Mouse (Mus musculus) neural tube, embryonic 14.5 days (tissue): ENCODE measurements around the gene Cpt1b. TPM values are rescaled to one million over a fixed set of nuclear protein-coding genes. Genes with fewer than 3 reads are reported as not detected.
A peak's percentile ranks its signal among the peaks of the same experiment; 100 is the strongest.

Source experiments
- ATAC-seq: fragments of 200-750 bp; cut with Nextera tagmentation; 2 replicates; pipeline ENCODE4 v1.8.0; 2017; ENCODE audit warnings: low read depth, mild to moderate bottlenecking, moderate TSS enrichment, moderate library complexity
- H3K27ac ChIP-seq: fragments of 300-500 bp; sonication (generic); 2 replicates; pipeline ENCODE4 v1.5.1; 2014; ENCODE audit warnings: low read depth, mild to moderate bottlenecking, control low read depth, low read length, moderate library complexity, mixed read lengths
- H3K27me3 ChIP-seq: fragments of 300-500 bp; sonication (generic); 2 replicates; pipeline ENCODE4 v1.6.1; 2014; ENCODE audit warnings: low read length; ENCODE audit not compliant: control insufficient read depth, insufficient read depth
- H3K36me3 ChIP-seq: fragments of 300-500 bp; sonication (generic); 2 replicates; pipeline ENCODE4 v1.6.1; 2014; ENCODE audit warnings: low read length, mixed read lengths; ENCODE audit not compliant: control insufficient read depth, insufficient read depth
- H3K4me1 ChIP-seq: fragments of 300-500 bp; sonication (generic); 2 replicates; pipeline ENCODE4 v1.6.1; 2014; ENCODE audit warnings: low read length; ENCODE audit not compliant: control insufficient read depth, insufficient read depth
- H3K4me2 ChIP-seq: fragments of 300-500 bp; sonication (generic); 2 replicates; pipeline ENCODE4 v1.6.1; 2014; ENCODE audit warnings: mild to moderate bottlenecking, low read depth, low read length, control low read depth
- H3K4me3 ChIP-seq: fragments of 300-500 bp; sonication (generic); 2 replicates; pipeline ENCODE4 v1.5.1; 2014; ENCODE audit warnings: low read depth, low read length, control low read depth, mixed read lengths
- H3K9ac ChIP-seq: fragments of 300-500 bp; sonication (generic); replicated peaks from 2 replicates; pipeline ENCODE4 v1.6.1; 2014; ENCODE audit warnings: low read depth, mild to moderate bottlenecking, control low read depth, low read length, mixed read lengths
- H3K9me3 ChIP-seq: fragments of 300-500 bp; sonication (generic); 2 replicates; pipeline ENCODE4 v1.6.1; 2016; ENCODE audit warnings: low read length; ENCODE audit not compliant: control insufficient read depth
- WGBS: fragments of 180-500 bp; shearing (Covaris S2); extraction: QIAGEN DNeasy Blood & Tissue Kit; methylation state at CpG from one replicate; pipeline ENCODE4 v1.1.7; 2014; 5-methylcytosine and 5-hydroxymethylcytosine counted together
- polyA plus RNA-seq: library from polyadenylated mRNA; unstranded; fragments of >200 nt; fragmentation: Nextera tagmentation; extraction: Ambion mirVana; gene quantifications from 2 replicates; pipeline ENCODE4 v1.2.1, GENCODE M21; 2014

Gene Cpt1b
- polyA plus RNA-seq, 1 experiment from 2014 or later, result 1.2 TPM

DNA sequence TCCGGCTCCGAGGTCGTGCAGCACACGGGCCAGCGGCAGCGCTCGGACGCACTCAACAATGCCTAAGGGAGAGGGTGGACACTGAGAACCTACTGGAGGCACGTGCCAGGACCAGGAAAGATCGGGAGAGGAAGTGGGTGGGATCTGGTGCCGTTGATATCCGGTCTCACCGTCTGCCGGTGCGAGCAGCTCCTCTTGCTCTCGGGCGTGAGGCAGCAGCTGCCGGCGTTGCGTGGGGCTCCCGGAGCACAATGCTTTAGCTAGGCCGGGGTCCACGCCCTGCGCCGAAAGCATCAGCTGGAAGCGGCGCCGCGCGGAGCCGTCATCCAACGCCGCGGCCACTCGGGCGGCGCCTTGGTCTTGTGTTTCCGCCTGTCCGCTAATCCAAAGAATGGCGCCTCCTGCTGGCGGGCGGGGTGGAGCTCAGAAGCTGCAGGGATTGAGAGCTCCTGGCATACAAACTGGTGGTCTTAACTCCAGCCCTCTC lies 51.9 kb downstream of the Cpt1b start, which contains the start of gene Sco2:
Gene Sco2 (minus strand): TSS at position 85 of the 487 bp plus-strand sequence.
- H3K27me3 ChIP-seq, result peaks cover 18% of the 10 kb centered on the region
- peak within 1 kb of the TSS; percentile 61 for H3K4me3 ChIP-seq
- H3K27ac ChIP-seq, result peak within 1 kb of the TSS; percentile 88
- ATAC-seq, result peak; percentile 85
- peak within 1 kb of the TSS; percentile 74 for H3K4me2 ChIP-seq
- 0% methylated on average over 42 of the region's 42 CpGs for WGBS
- peaks cover 19% of the 10 kb centered on the region for H3K4me1 ChIP-seq
- H3K9ac ChIP-seq, result peak within 1 kb of the TSS; percentile 76
- no peaks in the 10 kb centered on the region for H3K9me3 ChIP-seq
- H3K36me3 ChIP-seq, result peaks cover 29% of the 10 kb centered on the region

GRCm38 (mm10) chr15:89373027-89373761 lies 52.5 kb downstream of the Cpt1b start:
- WGBS, result 1% methylated on average over 35 of the region's 35 CpGs
- peak overlapping the region; percentile 76 for H3K9ac ChIP-seq

GRCm38 (mm10) chr15:89372536-89372935 lies 53.1 kb downstream of the Cpt1b start:
- Histone ChIP-seq H3K9ac (no peak overlapping the region), H3K27me3 (peaks cover 7% of the 10 kb centered on the region), H3K4me3 (no peak overlapping the region; the same call in 1 of the 2 replicates), H3K4me2 (peak overlapping the region; percentile 74), H3K27ac (no peak overlapping the region), H3K9me3 (no peaks in the 10 kb centered on the region), H3K36me3 (peaks cover 40% of the 10 kb centered on the region), H3K4me1 (peaks cover 14% of the 10 kb centered on the region)
- ATAC-seq, result no peak
- 87% methylated on average over 7 of the region's 7 CpGs for WGBS

More at GRCm38 (mm10) chr15:89373027-89373761, 52.5 kb downstream of the Cpt1b start:
- Histone ChIP-seq H3K9me3 (no peaks in the 10 kb centered on the region), H3K36me3 (peaks cover 34% of the 10 kb centered on the region), H3K27me3 (peaks cover 13% of the 10 kb centered on the region), H3K4me3 (peak overlapping the region; percentile 61), H3K4me1 (peaks cover 14% of the 10 kb centered on the region), H3K4me2 (peak overlapping the region; percentile 74), H3K27ac (peak overlapping the region; percentile 88)
- ATAC-seq, result peak; percentile 80

DNA sequence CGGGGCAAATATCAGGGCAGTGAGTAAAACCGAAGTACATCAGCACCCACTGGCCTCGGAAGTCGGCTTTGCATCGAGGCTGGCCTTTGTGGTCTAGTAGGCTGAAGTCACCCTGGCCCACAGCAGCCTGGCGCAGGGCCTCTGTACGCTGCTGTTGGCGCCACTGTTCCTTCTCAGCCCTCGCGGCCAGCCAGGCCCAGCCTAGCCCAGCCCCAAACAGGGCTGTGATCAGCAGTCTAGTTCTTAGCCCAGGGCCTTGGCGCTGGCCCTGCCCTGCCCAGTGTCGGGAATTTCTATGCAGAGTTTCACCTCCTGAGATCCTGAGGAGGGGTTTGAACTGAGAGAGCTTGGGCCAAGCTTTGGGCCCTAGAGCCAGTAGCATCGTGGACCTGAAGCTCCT lies 53.6 kb downstream of the Cpt1b start:
- ATAC-seq, result no peak
- Histone ChIP-seq H3K27ac (no peak overlapping the region), H3K9me3 (no peaks in the 10 kb centered on the region), H3K4me3 (no peak overlapping the region), H3K36me3 (peaks cover 45% of the 10 kb centered on the region), H3K4me1 (peaks cover 14% of the 10 kb centered on the region), H3K4me2 (no peak overlapping the region), H3K9ac (no peak overlapping the region), H3K27me3 (peaks cover 5% of the 10 kb centered on the region)
- WGBS, result 90% methylated on average over 13 of the region's 13 CpGs

Other genes starting within 250 kb of the Cpt1b start
- gene Plxnb2, start 245.1 kb downstream of the Cpt1b start, polyA plus RNA-seq, result 66.4 and 100 TPM in 2 replicates
- 83.0 and 94.5 TPM in 2 replicates for gene Dennd6b, start 229.4 kb downstream of the Cpt1b start, polyA plus RNA-seq
- gene Ppp6r2, start 214.3 kb downstream of the Cpt1b start, polyA plus RNA-seq, result 85.5 and 92.7 TPM in 2 replicates
- gene Sbf1, start 110.6 kb downstream of the Cpt1b start, polyA plus RNA-seq, result 108 and 122 TPM in 2 replicates
- gene Adm2, start 103.1 kb downstream of the Cpt1b start, polyA plus RNA-seq, result not detected in 2 replicates
- not detected in 2 replicates for gene Miox, start 91.5 kb downstream of the Cpt1b start, polyA plus RNA-seq
- gene Lmf2, start 70.2 kb downstream of the Cpt1b start, polyA plus RNA-seq, result 19.8 and 28.6 TPM in 2 replicates
- gene Ncaph2, start 70.1 kb downstream of the Cpt1b start, polyA plus RNA-seq, result 89.5 and 90.2 TPM in 2 replicates
- 20.0 and 24.3 TPM in 2 replicates for gene Sco2, start 52.0 kb downstream of the Cpt1b start, polyA plus RNA-seq
- gene Tymp, start 48.8 kb downstream of the Cpt1b start, polyA plus RNA-seq, result 3.5 and 3.7 TPM in 2 replicates
- gene Odf3b, start 46.6 kb downstream of the Cpt1b start, polyA plus RNA-seq, result 1.3 TPM in 2 replicates
- 0.07 TPM in 1 of 2 replicates, not detected in the other for gene Klhdc7b, start 40.9 kb downstream of the Cpt1b start, polyA plus RNA-seq
- gene Syce3, start 15.4 kb downstream of the Cpt1b start, polyA plus RNA-seq, result not detected in 2 replicates
- 5.8 and 6.4 TPM in 2 replicates for gene C730034F03Rik, start 3.7 kb upstream of the Cpt1b start, polyA plus RNA-seq
- gene Gm44502, start 3.8 kb upstream of the Cpt1b start, polyA plus RNA-seq, result 0.20 TPM in 1 of 2 replicates, not detected in the other
- gene Chkb, start 4.0 kb upstream of the Cpt1b start, polyA plus RNA-seq, result 76.5 and 80.9 TPM in 2 replicates
- 64.5 and 73.1 TPM in 2 replicates for gene Mapk8ip2, start 28.1 kb upstream of the Cpt1b start, polyA plus RNA-seq
- 17.3 and 18.9 TPM in 2 replicates for gene Arsa, start 51.6 kb upstream of the Cpt1b start, polyA plus RNA-seq
- gene Shank3, start 73.8 kb upstream of the Cpt1b start, polyA plus RNA-seq, result 7.4 and 10.1 TPM in 2 replicates
- 2.0 and 2.6 TPM in 2 replicates for gene Acr, start 142.5 kb upstream of the Cpt1b start, polyA plus RNA-seq
- 80.3 and 99.6 TPM in 2 replicates for gene Rabl2, start 166.1 kb upstream of the Cpt1b start, polyA plus RNA-seq